Mouse (Mus musculus): ENCODE data around the gene Nanog. TPM values are rescaled to one million over a fixed set of nuclear protein-coding genes. Genes with fewer than 3 reads are reported as not detected.
A peak's percentile ranks its signal among the peaks of the same experiment; 100 is the strongest.
"Not testable (repeated sequence)": the region's sequence is repeated elsewhere in the genome, so short reads cannot be mapped to it uniquely, and the experiment has no call there.

Nanog gene
- polyA plus RNA-seq, 1 experiment from 2014 or later = 0.32 TPM

- Histone ChIP-seq H3K27ac (replicated peaks) (no peak overlapping the region), H3K4me3 (no peak overlapping the region), H3K4me1 (peaks cover 27% of the 10 kb centered on the region), H3K36me3 (no peaks in the 10 kb centered on the region), H3K9me3 (replicated peaks) (no peaks in the 10 kb centered on the region), H3K27me3 (ENCODE audit: low read depth, poor library complexity, severe bottlenecking) (peaks cover 20% of the 10 kb centered on the region)
- WGBS = 90% methylated on average over 2 of the region's 2 CpGs
- DNase-seq (ENCODE audit: low spot score) = no peak
Measured at GRCm38 (mm10) chr6:122711455-122711854, 4.2 kb downstream of the Nanog start.

GRCm38 (mm10) chr6:122713116-122713515, 5.8 kb downstream of the Nanog start:
- H3K9me3 ChIP-seq (replicated peaks); H3K27me3 ChIP-seq (ENCODE audit: low read depth, poor library complexity, severe bottlenecking); H3K4me3 ChIP-seq; DNase-seq (ENCODE audit: low spot score); H3K27ac ChIP-seq (replicated peaks); H3K36me3 ChIP-seq: not testable (repeated sequence)
- H3K4me1 ChIP-seq = peaks cover 20% of the 10 kb centered on the region
- WGBS = 95% methylated on average over 7 of the region's 7 CpGs

- H3K27me3 ChIP-seq (ENCODE audit: low read depth, poor library complexity, severe bottlenecking) = no peaks in the 10 kb centered on the region
- peaks cover 20% of the 10 kb centered on the region for H3K4me1 ChIP-seq
- no peak overlapping the region for H3K27ac ChIP-seq (replicated peaks)
- no peaks in the 10 kb centered on the region for H3K36me3 ChIP-seq
- 60% methylated on average over 7 of the region's 7 CpGs for WGBS
- H3K4me3 ChIP-seq = no peak overlapping the region
- DNase-seq (ENCODE audit: low spot score) = no peak
- H3K9me3 ChIP-seq (replicated peaks) = no peaks in the 10 kb centered on the region
Measured at GRCm38 (mm10) chr6:122714707-122715365, 7.5 kb downstream of the Nanog start.

- H3K27ac ChIP-seq (replicated peaks) = peak overlapping the region; percentile 76
- no peaks in the 10 kb centered on the region for H3K27me3 ChIP-seq (ENCODE audit: low read depth, poor library complexity, severe bottlenecking)
- H3K36me3 ChIP-seq = no peaks in the 10 kb centered on the region
- no peaks in the 10 kb centered on the region for H3K9me3 ChIP-seq (replicated peaks)
- 3% methylated on average over 4 of the region's 4 CpGs for WGBS
- H3K4me1 ChIP-seq = peaks cover 20% of the 10 kb centered on the region
- 0 out of 2 replicates have a peak overlapping the region, but pooled peaks have one; percentile 3 for H3K4me3 ChIP-seq
- peak; percentile 50 for DNase-seq (ENCODE audit: low spot score)
Measured at GRCm38 (mm10) chr6:122715886-122716285, 8.6 kb downstream of the Nanog start.

GRCm38 (mm10) chr6:122718224-122718623, 10.9 kb downstream of the Nanog start:
- not testable (repeated sequence) for DNase-seq (ENCODE audit: low spot score); H3K27ac ChIP-seq (replicated peaks); H3K27me3 ChIP-seq (ENCODE audit: low read depth, poor library complexity, severe bottlenecking); H3K9me3 ChIP-seq (replicated peaks); H3K4me3 ChIP-seq; H3K36me3 ChIP-seq
- 87% methylated on average over 1 of the region's 1 CpGs for WGBS
- H3K4me1 ChIP-seq = peaks cover 20% of the 10 kb centered on the region

GRCm38 (mm10) chr6:122719942-122720341, 12.7 kb downstream of the Nanog start:
- no peaks in the 10 kb centered on the region for H3K36me3 ChIP-seq
- no peak overlapping the region for H3K4me3 ChIP-seq
- H3K4me1 ChIP-seq = peaks cover 15% of the 10 kb centered on the region
- peak; percentile 63 for DNase-seq (ENCODE audit: low spot score)
- H3K27ac ChIP-seq (replicated peaks) = no peak overlapping the region
- no peaks in the 10 kb centered on the region for H3K27me3 ChIP-seq (ENCODE audit: low read depth, poor library complexity, severe bottlenecking)
- no peaks in the 10 kb centered on the region for H3K9me3 ChIP-seq (replicated peaks)
- 27% methylated on average over 2 of the region's 2 CpGs for WGBS

- DNase-seq (ENCODE audit: low spot score) = peak; percentile 77
- Histone ChIP-seq H3K9me3 (replicated peaks) (no peaks in the 10 kb centered on the region), H3K27me3 (ENCODE audit: low read depth, poor library complexity, severe bottlenecking) (peaks cover 39% of the 10 kb centered on the region), H3K4me1 (peaks cover 39% of the 10 kb centered on the region), H3K36me3 (peaks cover 15% of the 10 kb centered on the region), H3K4me3 (peak overlapping the region; percentile 38), H3K27ac (replicated peaks) (no peak overlapping the region)
- WGBS = 14% methylated on average over 8 of the region's 8 CpGs
Measured at GRCm38 (mm10) chr6:122739952-122740351, 32.7 kb downstream of the Nanog start.

GRCm38 (mm10) chr6:122741460-122742227, 34.4 kb downstream of the Nanog start:
- H3K27me3 ChIP-seq (ENCODE audit: low read depth, poor library complexity, severe bottlenecking) = peaks cover 49% of the 10 kb centered on the region
- peaks cover 5% of the 10 kb centered on the region; the same call in 1 of the 2 replicates for H3K36me3 ChIP-seq
- H3K4me1 ChIP-seq = peaks cover 42% of the 10 kb centered on the region
- DNase-seq (ENCODE audit: low spot score) = no peak
- WGBS = 2% methylated on average over 25 of the region's 25 CpGs
- peak overlapping the region; percentile 64; the same call in 1 of the 2 replicates for H3K27ac ChIP-seq (replicated peaks)
- H3K4me3 ChIP-seq = peak overlapping the region; percentile 64
- H3K9me3 ChIP-seq (replicated peaks) = no peaks in the 10 kb centered on the region

- Histone ChIP-seq H3K27me3 (ENCODE audit: low read depth, poor library complexity, severe bottlenecking) (peaks cover 49% of the 10 kb centered on the region), H3K9me3 (replicated peaks) (no peaks in the 10 kb centered on the region), H3K4me1 (peaks cover 42% of the 10 kb centered on the region), H3K4me3 (peak overlapping the region; percentile 64), H3K36me3 (no peaks in the 10 kb centered on the region), H3K27ac (replicated peaks) (peak overlapping the region; percentile 64)
- WGBS = 0% methylated on average over 23 of the region's 23 CpGs
- DNase-seq (ENCODE audit: low spot score) = peak; percentile 59
Measured at GRCm38 (mm10) chr6:122742228-122742899, 35.1 kb downstream of the Nanog start.

GRCm38 (mm10) chr6:122743353-122743752, 36.1 kb downstream of the Nanog start:
- Histone ChIP-seq H3K27ac (replicated peaks) (no peak overlapping the region), H3K27me3 (ENCODE audit: low read depth, poor library complexity, severe bottlenecking) (peaks cover 49% of the 10 kb centered on the region), H3K4me1 (peaks cover 42% of the 10 kb centered on the region), H3K4me3 (no peak overlapping the region), H3K9me3 (replicated peaks) (no peaks in the 10 kb centered on the region), H3K36me3 (no peaks in the 10 kb centered on the region)
- no peak for DNase-seq (ENCODE audit: low spot score)
- 14% methylated on average over 11 of the region's 11 CpGs for WGBS

- H3K27ac ChIP-seq (replicated peaks) = no peak overlapping the region
- peaks cover 42% of the 10 kb centered on the region for H3K4me1 ChIP-seq
- peak; percentile 16 for DNase-seq (ENCODE audit: low spot score)
- H3K27me3 ChIP-seq (ENCODE audit: low read depth, poor library complexity, severe bottlenecking) = peaks cover 49% of the 10 kb centered on the region
- H3K36me3 ChIP-seq = no peaks in the 10 kb centered on the region
- H3K4me3 ChIP-seq = no peak overlapping the region
- 15% methylated on average over 10 of the region's 10 CpGs for WGBS
- H3K9me3 ChIP-seq (replicated peaks) = no peaks in the 10 kb centered on the region
Measured at GRCm38 (mm10) chr6:122744505-122745249, 37.4 kb downstream of the Nanog start.

- WGBS = 86% methylated on average over 6 of the region's 6 CpGs
- Histone ChIP-seq H3K36me3 (no peaks in the 10 kb centered on the region), H3K4me1 (no peaks in the 10 kb centered on the region), H3K27ac (replicated peaks) (no peak overlapping the region), H3K4me3 (no peak overlapping the region), H3K27me3 (ENCODE audit: low read depth, poor library complexity, severe bottlenecking) (peaks cover 3% of the 10 kb centered on the region; the same call in 1 of the 2 replicates), H3K9me3 (replicated peaks) (no peaks in the 10 kb centered on the region)
- no peak for DNase-seq (ENCODE audit: low spot score)
Measured at GRCm38 (mm10) chr6:122750579-122750978, 43.3 kb downstream of the Nanog start.

Measured in midbrain, embryonic 10.5 days (tissue).